Mouse (Mus musculus): ENCODE data around the gene Tmigd3. TPM values are rescaled to one million over a fixed set of nuclear protein-coding genes. Genes with fewer than 3 reads are reported as not detected.

The Tmigd3 gene
- polyA plus RNA-seq, 1 experiment from 2014 or later: not detected

GRCm38 (mm10) chr3:105927561-105928194 is 57.0 kb downstream of the Tmigd3 start:
- Histone ChIP-seq H3K4me3 (no peak overlapping the region), H3K27me3 (no peaks in the 10 kb centered on the region), H3K27ac (no peak overlapping the region), H3K4me1 (no peaks in the 10 kb centered on the region), H3K9me3 (replicated peaks) (no peaks in the 10 kb centered on the region), H3K9ac (no peak overlapping the region), H3K4me2 (no peak overlapping the region), H3K36me3 (ENCODE audit: poor library complexity, severe bottlenecking) (no peaks in the 10 kb centered on the region)
- no peak for ATAC-seq
- 87% methylated on average over 7 of the region's 7 CpGs for WGBS

DNA sequence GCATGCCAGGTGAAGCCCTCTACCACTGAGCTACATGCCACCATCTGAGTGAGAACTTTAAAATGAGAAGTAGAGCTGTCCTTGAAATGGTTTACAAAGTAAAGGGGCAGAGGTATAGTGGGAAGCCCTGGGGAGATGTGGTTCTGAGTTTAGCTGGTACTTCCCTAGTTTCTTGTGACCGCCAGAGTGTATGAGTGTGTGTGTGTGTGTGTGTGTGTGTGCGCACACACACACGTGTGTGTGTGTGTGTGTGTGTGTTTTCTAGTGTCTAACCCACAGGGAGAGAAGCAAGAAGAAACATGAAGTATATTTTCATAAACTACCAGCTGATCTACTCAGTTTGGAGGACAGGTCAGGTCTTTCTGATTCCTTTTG is 57.5 kb downstream of the Tmigd3 start:
- no peak for ATAC-seq
- Histone ChIP-seq H3K4me3 (no peak overlapping the region), H3K9me3 (replicated peaks) (no peaks in the 10 kb centered on the region), H3K27me3 (no peaks in the 10 kb centered on the region), H3K36me3 (ENCODE audit: poor library complexity, severe bottlenecking) (no peaks in the 10 kb centered on the region), H3K9ac (no peak overlapping the region), H3K4me1 (no peaks in the 10 kb centered on the region), H3K4me2 (no peak overlapping the region), H3K27ac (no peak overlapping the region)
- 92% methylated on average over 3 of the region's 3 CpGs for WGBS

DNA sequence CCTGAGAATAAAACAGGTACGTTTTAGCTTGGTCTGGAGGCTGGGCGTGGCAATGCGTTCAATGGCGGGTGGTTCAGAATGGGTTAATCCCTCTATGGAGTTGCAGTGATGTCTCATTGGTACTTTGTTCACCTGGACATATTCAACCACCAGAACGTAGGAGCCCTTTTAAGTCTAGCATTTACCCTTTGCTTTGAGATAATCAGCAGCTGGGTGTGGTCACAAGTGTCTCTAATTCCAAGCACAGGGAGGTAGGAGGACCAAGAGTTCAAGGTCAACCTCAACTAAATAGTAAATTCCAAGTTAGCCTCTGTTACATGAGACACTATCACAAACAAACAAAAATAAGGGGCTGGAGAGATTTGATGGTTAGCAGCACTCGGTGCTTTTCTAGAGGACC is 58.1 kb downstream of the Tmigd3 start:
- WGBS: 88% methylated on average over 6 of the region's 6 CpGs
- no peak overlapping the region for H3K4me2 ChIP-seq
- H3K27me3 ChIP-seq: no peaks in the 10 kb centered on the region
- H3K4me1 ChIP-seq: no peaks in the 10 kb centered on the region
- no peak overlapping the region for H3K4me3 ChIP-seq
- no peak overlapping the region for H3K27ac ChIP-seq
- no peaks in the 10 kb centered on the region for H3K9me3 ChIP-seq (replicated peaks)
- no peak for ATAC-seq
- no peaks in the 10 kb centered on the region for H3K36me3 ChIP-seq (ENCODE audit: poor library complexity, severe bottlenecking)
- no peak overlapping the region for H3K9ac ChIP-seq

- Histone ChIP-seq H3K27me3 (no peaks in the 10 kb centered on the region), H3K36me3 (ENCODE audit: poor library complexity, severe bottlenecking) (no peaks in the 10 kb centered on the region), H3K4me3 (no peak overlapping the region), H3K9ac (no peak overlapping the region), H3K4me1 (no peaks in the 10 kb centered on the region), H3K27ac (no peak overlapping the region), H3K9me3 (replicated peaks) (no peaks in the 10 kb centered on the region), H3K4me2 (no peak overlapping the region)
- ATAC-seq: no peak
- WGBS: 87% methylated on average over 7 of the region's 7 CpGs
Measured at GRCm38 (mm10) chr3:105929821-105930220, 59.1 kb downstream of the Tmigd3 start.

GRCm38 (mm10) chr3:105931095-105931494 is 60.4 kb downstream of the Tmigd3 start:
- Histone ChIP-seq H3K4me1 (no peaks in the 10 kb centered on the region), H3K9me3 (replicated peaks) (no peaks in the 10 kb centered on the region), H3K27me3 (no peaks in the 10 kb centered on the region), H3K36me3 (ENCODE audit: poor library complexity, severe bottlenecking) (no peaks in the 10 kb centered on the region), H3K4me2 (no peak overlapping the region), H3K27ac (no peak overlapping the region), H3K9ac (no peak overlapping the region), H3K4me3 (no peak overlapping the region)
- 97% methylated on average over 2 of the region's 2 CpGs for WGBS
- no peak for ATAC-seq

GRCm38 (mm10) chr3:105932240-105933071 is 61.8 kb downstream of the Tmigd3 start, which contains the start of gene I830077J02Rik:
I830077J02Rik (minus strand) TSS chr3:105932664.
- Histone ChIP-seq H3K4me1 (no peaks in the 10 kb centered on the region), H3K9me3 (replicated peaks) (no peaks in the 10 kb centered on the region), H3K36me3 (ENCODE audit: poor library complexity, severe bottlenecking) (peaks cover 6% of the 10 kb centered on the region), H3K27me3 (no peaks in the 10 kb centered on the region), H3K4me2 (no peak within 1 kb of the TSS), H3K9ac (no peak within 1 kb of the TSS), H3K27ac (no peak within 1 kb of the TSS), H3K4me3 (no peak within 1 kb of the TSS)
- no peak for ATAC-seq
- WGBS: 86% methylated on average over 8 of the region's 8 CpGs

DNA sequence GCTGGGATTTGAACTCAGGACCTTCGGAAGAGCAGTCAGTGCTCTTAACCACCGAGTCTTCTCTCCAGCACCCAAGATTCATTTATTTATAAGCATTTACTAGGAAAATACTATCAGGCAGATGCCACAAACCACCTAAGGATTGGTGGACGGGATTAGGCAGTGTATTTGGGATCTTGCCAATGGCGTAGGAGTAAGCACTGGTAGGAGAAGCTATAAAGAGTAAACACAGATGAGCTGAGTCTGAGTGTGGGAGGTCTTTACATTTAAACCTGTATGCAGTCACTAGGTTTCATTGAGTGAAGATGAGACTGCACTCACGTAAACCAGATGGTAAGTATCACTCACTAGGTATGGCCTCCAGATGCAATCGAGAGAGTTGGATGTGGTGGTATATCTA is 63.2 kb downstream of the Tmigd3 start:
- H3K36me3 ChIP-seq (ENCODE audit: poor library complexity, severe bottlenecking): peaks cover 11% of the 10 kb centered on the region
- H3K9ac ChIP-seq: no peak overlapping the region
- 92% methylated on average over 6 of the region's 6 CpGs for WGBS
- H3K4me3 ChIP-seq: no peak overlapping the region
- H3K27me3 ChIP-seq: no peaks in the 10 kb centered on the region
- no peaks in the 10 kb centered on the region for H3K4me1 ChIP-seq
- no peak overlapping the region for H3K27ac ChIP-seq
- ATAC-seq: no peak
- no peaks in the 10 kb centered on the region for H3K9me3 ChIP-seq (replicated peaks)
- H3K4me2 ChIP-seq: no peak overlapping the region

DNA sequence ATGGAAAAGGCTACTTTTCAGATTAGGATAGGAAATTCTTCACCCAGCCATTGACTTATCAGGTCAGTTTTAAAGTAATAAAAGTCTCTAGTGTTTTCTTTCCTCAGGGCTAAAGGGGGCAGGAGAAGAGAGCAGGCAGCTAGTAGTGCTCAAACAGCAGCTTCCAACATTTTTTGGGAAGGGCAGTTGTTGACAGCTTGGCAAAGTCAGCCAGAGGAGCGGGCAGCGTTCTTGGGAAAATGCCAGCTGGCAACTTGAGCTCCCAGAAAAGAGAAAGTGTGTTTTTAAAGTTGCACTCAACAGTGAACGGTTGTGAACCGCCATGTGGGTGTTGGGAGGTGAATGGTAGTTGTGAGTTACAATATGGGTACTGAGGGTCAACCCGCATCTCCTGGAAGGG is 64.3 kb downstream of the Tmigd3 start:
- Histone ChIP-seq H3K27me3 (no peaks in the 10 kb centered on the region), H3K36me3 (ENCODE audit: poor library complexity, severe bottlenecking) (peaks cover 16% of the 10 kb centered on the region), H3K9ac (no peak overlapping the region), H3K9me3 (replicated peaks) (no peaks in the 10 kb centered on the region), H3K4me3 (no peak overlapping the region), H3K4me1 (no peaks in the 10 kb centered on the region), H3K27ac (no peak overlapping the region), H3K4me2 (no peak overlapping the region)
- no peak for ATAC-seq
- 80% methylated on average over 5 of the region's 5 CpGs for WGBS

GRCm38 (mm10) chr3:105936111-105936510 is 65.4 kb downstream of the Tmigd3 start:
- no peak for ATAC-seq
- Histone ChIP-seq H3K27ac (no peak overlapping the region), H3K4me1 (no peaks in the 10 kb centered on the region), H3K4me2 (no peak overlapping the region), H3K27me3 (no peaks in the 10 kb centered on the region), H3K4me3 (no peak overlapping the region), H3K9ac (no peak overlapping the region), H3K9me3 (replicated peaks) (no peaks in the 10 kb centered on the region), H3K36me3 (ENCODE audit: poor library complexity, severe bottlenecking) (peaks cover 27% of the 10 kb centered on the region)
- 96% methylated on average over 4 of the region's 4 CpGs for WGBS

DNA sequence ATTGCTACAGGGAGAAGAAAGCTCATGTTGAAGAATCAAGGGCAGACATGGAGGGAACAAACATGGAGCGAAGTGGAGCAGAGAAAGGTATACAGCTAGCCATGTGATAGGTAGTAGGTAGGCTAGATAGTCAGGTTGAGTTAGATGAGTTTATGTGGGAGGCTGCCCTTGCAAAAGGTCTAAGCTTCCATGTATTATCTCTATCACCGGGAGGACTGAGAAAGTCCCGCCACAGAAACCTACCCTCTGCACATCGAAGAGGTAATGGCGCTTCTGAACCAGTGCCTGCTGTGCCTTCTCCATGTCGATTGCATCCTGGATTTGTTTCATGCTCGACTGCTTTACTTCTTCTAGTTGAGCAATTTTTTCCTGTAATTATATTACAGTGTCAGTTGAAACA is 80.6 kb downstream of the Tmigd3 start:
- Histone ChIP-seq H3K36me3 (ENCODE audit: poor library complexity, severe bottlenecking) (peaks cover 78% of the 10 kb centered on the region), H3K27me3 (no peaks in the 10 kb centered on the region)
- 92% methylated on average over 7 of the region's 7 CpGs for WGBS

GRCm38 (mm10) chr3:105957235-105957634 is 86.5 kb downstream of the Tmigd3 start:
- Histone ChIP-seq H3K4me3 (0 out of 2 replicates have a peak overlapping the region, but pooled peaks have one; percentile 91), H3K27me3 (no peaks in the 10 kb centered on the region), H3K4me2 (peak overlapping the region; percentile 28), H3K36me3 (ENCODE audit: poor library complexity, severe bottlenecking) (peaks cover 47% of the 10 kb centered on the region), H3K9ac (peak overlapping the region; percentile 93; the same call in 1 of the 2 replicates), H3K9me3 (replicated peaks) (no peaks in the 10 kb centered on the region), H3K4me1 (peaks cover 31% of the 10 kb centered on the region), H3K27ac (no peak overlapping the region)
- no peak for ATAC-seq
- WGBS: 88% methylated on average over 1 of the region's 1 CpGs

More for the DNA sequence above, 80.6 kb downstream of the Tmigd3 start:
- Histone ChIP-seq H3K4me3 (no peak overlapping the region), H3K4me1 (no peaks in the 10 kb centered on the region), H3K27ac (no peak overlapping the region), H3K9ac (no peak overlapping the region), H3K9me3 (replicated peaks) (no peaks in the 10 kb centered on the region), H3K4me2 (no peak overlapping the region)
- ATAC-seq: no peak

DNA sequence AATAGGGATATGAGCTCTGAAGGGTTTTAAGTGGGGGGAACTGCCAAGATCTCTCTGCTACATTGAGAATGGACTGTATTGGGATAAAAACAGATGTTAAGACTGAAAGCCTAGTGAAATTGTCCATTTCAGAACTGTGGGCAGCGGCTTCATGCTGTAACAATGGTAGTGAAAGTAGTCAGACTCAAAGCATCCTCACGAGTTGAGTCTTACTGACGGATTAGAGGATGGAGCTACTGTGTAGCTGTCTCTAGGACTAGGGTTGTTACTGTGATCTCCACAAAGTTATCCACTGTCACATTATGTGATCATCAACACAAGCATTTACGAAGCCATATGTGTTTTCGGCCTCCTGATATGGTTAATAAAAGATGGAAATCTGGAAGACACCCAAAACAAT is 87.5 kb downstream of the Tmigd3 start:
- Histone ChIP-seq H3K9me3 (replicated peaks) (no peaks in the 10 kb centered on the region), H3K36me3 (ENCODE audit: poor library complexity, severe bottlenecking) (peaks cover 47% of the 10 kb centered on the region), H3K4me1 (peaks cover 31% of the 10 kb centered on the region), H3K27me3 (no peaks in the 10 kb centered on the region), H3K4me3 (peak overlapping the region; percentile 91), H3K27ac (no peak overlapping the region), H3K9ac (peak overlapping the region; percentile 93), H3K4me2 (peak overlapping the region; percentile 70)
- 41% methylated on average over 5 of the region's 5 CpGs for WGBS
- no peak for ATAC-seq

All from forebrain, embryonic 13.5 days (tissue).